In genomic region chr10:122910798-122911225, GRCm38 (mm10) we compare ENCODE assay signal across 9 mouse cellular contexts.
DNase-seq lines count a peak whose midpoint lies in the region; TF ChIP-seq lines count a peak whose summit lies in the region.
"Had no signal": no experiment of that assay in that cellular context is flagged by ENCODE, and none has a peak within 500 bp of the region (broad histone marks: within the 10 kb centered on the region; RNA-seq: fewer than 3 reads in every experiment).

No protein-coding gene starts in this region.

- H3K4me3 ChIP-seq in heart, adult 2 months: no peak overlapping the region
- H3K4me3 ChIP-seq in kidney, adult 2 months (ENCODE audit: insufficient read depth, low read depth, low read length): no peak overlapping the region

- intact Hi-C loops in heart, adult 2 months (cut with DNase I): loop anchor here (5.0 kb wide), 2 partner anchors 76 to 104 kb away; no protein-coding TSS in a partner anchor

- H3K79me2 ChIP-seq in heart, adult 2 months (replicated peaks; ENCODE audit: control insufficient read depth, insufficient read depth, low read length): no peaks in the 10 kb centered on the region

- H3K27ac ChIP-seq in heart, adult 2 months: no peak overlapping the region
- H3K27ac ChIP-seq in kidney, adult 2 months (ENCODE audit: insufficient read depth, low read depth, low read length): peak overlapping the region; percentile 65

- TF ChIP-seq EP300 in heart, adult 2 months (IDR thresholded peaks at IDR 0.05; ENCODE audit: insufficient read depth, low read depth, low read length): no peak

- peaks cover 3% of the 10 kb centered on the region; the same call in 1 of the 2 replicates for H3K4me1 ChIP-seq in heart, adult 2 months (ENCODE audit: control insufficient read depth, insufficient read depth, low read length)
- peaks cover 10% of the 10 kb centered on the region; the same call in 1 of the 2 replicates for H3K4me1 ChIP-seq in kidney, adult 2 months (ENCODE audit: control insufficient read depth, insufficient read depth, low read length)

- 69% methylated on average over 8 of the region's 8 CpGs for whole genome bisulfite sequencing in heart, adult 2 months
- 24% methylated on average over 8 of the region's 8 CpGs for WGBS in kidney, adult 2 months

- TF ChIP-seq CTCF in heart, adult 2 months (IDR thresholded peaks at IDR 0.05): no peak
- no peak for TF ChIP-seq CTCF in kidney, adult 2 months (conservative IDR thresholded peaks at IDR 0.05; ENCODE audit: insufficient read depth, insufficient read length, low read depth, low read length)

- H3K9ac ChIP-seq in heart, adult 2 months (ENCODE audit: low read depth, low read length): no peak overlapping the region

- TF ChIP-seq POLR2A in heart, adult 2 months (IDR thresholded peaks at IDR 0.05; ENCODE audit: insufficient read depth, low read depth, low read length): no peak
- no peak for TF ChIP-seq POLR2A in kidney, adult 2 months (IDR thresholded peaks at IDR 0.05; ENCODE audit: low read depth, low read length)

- H3K36me3 ChIP-seq in heart, adult 2 months (ENCODE audit: control insufficient read depth, insufficient read depth, low read length): no peaks in the 10 kb centered on the region; the same call in 1 of the 2 replicates
- no peaks in the 10 kb centered on the region; the same call in 1 of the 2 replicates for H3K36me3 ChIP-seq in kidney, adult 2 months (ENCODE audit: control insufficient read depth, insufficient read depth, low read length)

- H3K27me3 ChIP-seq in heart, adult 2 months (ENCODE audit: control insufficient read depth, insufficient read depth, low read length): no peaks in the 10 kb centered on the region
- H3K27me3 ChIP-seq in kidney, adult 2 months (replicated peaks; ENCODE audit: control insufficient read depth, insufficient read depth, low read length): no peaks in the 10 kb centered on the region

- peak; percentile 82 for DNase-seq in heart, adult 11 months
- no peak for DNase-seq in heart, adult 2 months
- peak; percentile 81 for DNase-seq in embryo, embryonic 10.5 days (ENCODE audit: low spot score)
- peak; percentile 90 for DNase-seq in kidney, adult 2 months
- DNase-seq in mesoderm, embryonic 11.5 days (ENCODE audit: low read depth, low spot score): peak; percentile 91
- DNase-seq in cerebellum, adult 9-10 months: no peak
- DNase-seq in layer of hippocampus, postnatal 14 days (ENCODE audit: low spot score in 2 of 2): no peak
- no peak for DNase-seq in spleen, adult 12 weeks (ENCODE audit: low spot score)
- DNase-seq: cerebellum, adult 9-11 months had no signal

Comparison
In these comparisons a context has a peak if more than half of its experiments do, and no peak if none do; other contexts are left out.
1. DNase-seq: peak in heart, adult 11 months (single experiment), embryo, embryonic 10.5 days (single experiment), kidney, adult 2 months (single experiment) and mesoderm, embryonic 11.5 days (single experiment); none in heart, adult 2 months (0 of 2), cerebellum, adult 9-10 months (single experiment), layer of hippocampus, postnatal 14 days (0 of 2) and spleen, adult 12 weeks (single experiment).